15 mouse cellular contexts compared by ENCODE assay signal in the genomic region with DNA sequence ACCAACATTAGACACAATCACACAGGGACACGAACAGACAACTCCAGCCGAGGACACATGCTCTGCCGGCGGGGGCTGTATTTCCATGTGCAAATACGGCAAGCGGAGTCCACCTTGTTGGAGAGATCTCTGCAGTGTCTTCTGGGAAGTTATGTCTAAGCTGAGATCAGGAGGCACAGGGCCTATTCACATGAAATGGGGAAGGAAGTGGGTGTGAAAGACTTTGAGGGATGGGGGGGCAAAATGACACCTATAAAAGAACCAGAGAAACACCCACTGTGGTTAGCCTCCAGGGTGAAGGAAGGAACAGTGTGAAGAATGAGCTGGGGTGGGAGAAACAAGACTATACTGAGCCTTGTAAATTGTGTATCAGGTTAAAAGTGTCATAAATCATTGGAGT. TPM values are rescaled to one million over a fixed set of nuclear protein-coding genes. Genes with fewer than 3 reads are reported as not detected.
DNase-seq lines count a peak whose midpoint lies in the region; ATAC-seq and TF ChIP-seq lines count a peak whose summit lies in the region.
"Had no signal": no experiment of that assay in that cellular context is flagged by ENCODE, and none has a peak within 500 bp of the region (broad histone marks: within the 10 kb centered on the region; RNA-seq: fewer than 3 reads in every experiment).

No protein-coding gene starts in this region.

- H3K4me3 ChIP-seq in thymus, adult 2 months (ENCODE audit: control insufficient read depth, insufficient read depth, low read length), result no peak overlapping the region
- H3K4me3 ChIP-seq: midbrain, embryonic 15.5 days had no signal

- no peaks in the 10 kb centered on the region for H3K27me3 ChIP-seq in thymus, adult 2 months (ENCODE audit: control insufficient read depth, insufficient read depth, low read length)
- H3K27me3 ChIP-seq: midbrain, embryonic 15.5 days had no signal

- peaks cover 21% of the 10 kb centered on the region for H3K4me1 ChIP-seq in thymus, adult 2 months (replicated peaks; ENCODE audit: control insufficient read depth, insufficient read depth, low read length)

- H3K27ac ChIP-seq in thymus, adult 2 months (ENCODE audit: control insufficient read depth, insufficient read depth, low read length), result no peak overlapping the region
- H3K27ac ChIP-seq: hindbrain, postnatal 0 days; midbrain, embryonic 15.5 days had no signal

- no peaks in the 10 kb centered on the region for H3K36me3 ChIP-seq in thymus, adult 2 months (ENCODE audit: control insufficient read depth, insufficient read depth, low read length)
- H3K36me3 ChIP-seq: midbrain, embryonic 15.5 days had no signal

- DNase-seq in CD4-positive, CD25-positive, alpha-beta regulatory T cell, adult 2 months (ENCODE audit: low read depth, low spot score), result peak; percentile 20
- peak; percentile 29 for DNase-seq in thymus, adult 2 months
- DNase-seq in thymus, adult 18-20 months, result no peak
- DNase-seq in adipocyte (ENCODE audit: low spot score), result no peak
- no peak for DNase-seq in layer of hippocampus, adult 9-11 months
- DNase-seq in right cerebral cortex, postnatal 10 days (ENCODE audit: low spot score in 2 of 2), result no peak
- DNase-seq: gastrocnemius, postnatal 25 days; kidney, postnatal 14 days; left cerebral cortex, postnatal 4 days; lung, postnatal 10 days; right cerebral cortex, adult 18-20 months had no signal

- no peak for ATAC-seq in CD4-positive, CD25-positive, alpha-beta regulatory T cell, adult 4 months
- ATAC-seq in megakaryocyte, adult 5-6 weeks (ENCODE audit: poor library complexity, severe bottlenecking), result peak; percentile 63
- ATAC-seq: hindbrain, postnatal 0 days; midbrain, embryonic 15.5 days had no signal

- no peak for TF ChIP-seq POLR2A in thymus, adult 2 months (IDR thresholded peaks at IDR 0.05; ENCODE audit: control insufficient read depth, extremely low read depth, insufficient read depth, low read length, poor library complexity)

- no peak for TF ChIP-seq CTCF in thymus, adult 2 months (IDR thresholded peaks at IDR 0.05; ENCODE audit: borderline replicate concordance, control insufficient read depth, extremely low read depth, insufficient read depth, low read length, poor library complexity)

- WGBS in thymus, adult 2 months, result 6% methylated on average over 6 of the region's 6 CpGs

RNA-seq across cellular contexts. Expression of a gene that starts 3.4 kb away (rescaled TPM):
- polyA plus RNA-seq in CD4-positive, CD25-positive, alpha-beta regulatory T cell, adult 4 months (2017; shearing (Covaris generic)), result under 1 TPM in 1 of 2 experiments, not detected in 1; 0.31 TPM
- polyA plus RNA-seq in thymus, adult 2 months (2012; rRNA removed), result 1.2 and 1.5 TPM in 2 replicates
- total RNA-seq in megakaryocyte, adult 5-6 weeks (2015), result 12.4 and 15.5 TPM in 2 replicates
- total RNA-seq in megakaryocyte, adult 5-6 weeks (2017), result 13.0 and 16.7 TPM in 2 replicates

RNA-seq across cellular contexts. Expression of a gene that starts 50.5 kb away (rescaled TPM):
- not detected for polyA plus RNA-seq in CD4-positive, CD25-positive, alpha-beta regulatory T cell, adult 4 months (2017; shearing (Covaris generic))
- 0.82 and 2.3 TPM in 2 replicates for polyA plus RNA-seq in thymus, adult 2 months (2012; rRNA removed)
- total RNA-seq in megakaryocyte, adult 5-6 weeks (2015), result 0.11 TPM in 1 of 2 replicates, not detected in the other
- total RNA-seq in megakaryocyte, adult 5-6 weeks (2017), result 0.08 and 0.11 TPM in 2 replicates

Comparison
In these comparisons a context has a peak if more than half of its experiments do, and no peak if none do; other contexts are left out.
1. DNase-seq: peak in CD4-positive, CD25-positive, alpha-beta regulatory T cell, adult 2 months (single experiment) and thymus, adult 2 months (single experiment); none in thymus, adult 18-20 months (0 of 2), adipocyte (single experiment), layer of hippocampus, adult 9-11 months (single experiment) and right cerebral cortex, postnatal 10 days (0 of 2).